Mouse (Mus musculus) liver, embryonic 14.5 days (tissue): ENCODE measurements around the gene Pak4.

ENCODE experiments used
- CTCF ChIP-seq: IDR thresholded peaks from 2 replicates; pipeline ENCODE4 v1.5.1; 2016; ENCODE audit warnings: antibody characterized with exemption, low read depth, control low read depth
- EP300 ChIP-seq: IDR thresholded peaks from 2 replicates; pipeline ENCODE4 v1.6.1; 2016; ENCODE audit warnings: antibody characterized with exemption, low read depth

- TF ChIP-seq CTCF (no peak), EP300 (no peak)
Observed at GRCm38 (mm10) chr7:28596436-28597276, 1.3 kb downstream of the Pak4 start.
